Mouse (Mus musculus) forebrain, embryonic 16.5 days (tissue): ENCODE measurements at regions not wholly inside any gene's neighbourhood (a gene's known extent, or its start where the extent isn't known, plus 50 kb on each side); places are given as distances from the start of the nearest gene placed in this dataset.

Experiments
- ATAC-seq: fragments of 200-750 bp; cut with Nextera tagmentation; 2 replicates; pipeline ENCODE4 v1.8.0; 2017; ENCODE audit warnings: mild to moderate bottlenecking, moderate library complexity
- H3K27ac ChIP-seq: fragments of 300-500 bp; sonication (generic); 2 replicates; pipeline ENCODE4 v1.5.1; 2014; ENCODE audit warnings: low read length, control low read depth
- H3K27me3 ChIP-seq: fragments of 300-500 bp; sonication (generic); replicated peaks from 2 replicates; pipeline ENCODE4 v1.6.1; 2014; ENCODE audit warnings: low read length; ENCODE audit not compliant: control insufficient read depth, insufficient read depth
- H3K36me3 ChIP-seq: fragments of 300-500 bp; sonication (generic); 2 replicates; pipeline ENCODE4 v1.6.1; 2014; ENCODE audit not compliant: control insufficient read depth, insufficient read depth
- H3K4me1 ChIP-seq: fragments of 300-500 bp; sonication (generic); replicated peaks from 2 replicates; pipeline ENCODE4 v1.6.1; 2014; ENCODE audit warnings: low read length; ENCODE audit not compliant: control insufficient read depth, insufficient read depth
- H3K4me2 ChIP-seq: fragments of 300-500 bp; sonication (generic); 2 replicates; pipeline ENCODE4 v1.6.1; 2014; ENCODE audit warnings: mild to moderate bottlenecking, low read length, control low read depth
- H3K4me3 ChIP-seq: fragments of 300-500 bp; sonication (generic); replicated peaks from 2 replicates; pipeline ENCODE4 v1.5.1; 2014; ENCODE audit warnings: mild to moderate bottlenecking, low read length, control low read depth
- H3K9ac ChIP-seq: fragments of 300-500 bp; sonication (generic); replicated peaks from 2 replicates; pipeline ENCODE4 v1.6.1; 2014; ENCODE audit warnings: low read depth, low read length, control low read depth
- H3K9me3 ChIP-seq: fragments of 300-500 bp; sonication (generic); 2 replicates; pipeline ENCODE4 v1.6.1; 2016; ENCODE audit warnings: low read length; ENCODE audit not compliant: control insufficient read depth
- WGBS: fragments of 180-500 bp; shearing (Covaris S2); extraction: QIAGEN DNeasy Blood & Tissue Kit; methylation state at CpG from one replicate; pipeline ENCODE4 v1.1.7; 2014; 5-methylcytosine and 5-hydroxymethylcytosine counted together

DNA sequence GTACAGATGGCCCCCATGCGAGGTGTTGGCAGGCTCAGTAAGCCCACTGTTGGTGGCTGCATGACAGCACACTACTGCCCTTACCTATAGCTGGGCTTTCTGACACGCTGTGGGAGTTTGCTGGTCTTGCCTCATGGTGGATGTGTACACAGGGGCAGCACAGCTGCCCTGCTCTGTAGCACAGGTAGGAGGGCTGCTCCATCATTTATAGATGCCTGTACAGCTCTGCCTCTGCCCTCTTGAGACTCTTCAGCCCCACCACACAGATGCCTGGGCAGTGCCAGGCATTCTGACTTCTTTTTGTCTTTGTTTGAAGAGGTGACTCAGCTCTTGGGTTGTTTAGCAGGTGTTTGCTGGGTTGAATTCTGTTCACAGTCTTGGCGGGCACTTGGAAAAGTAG, 365.9 kb upstream of the Kazn start:
- Histone ChIP-seq H3K27me3 (no peaks in the 10 kb centered on the region), H3K4me3 (no peak overlapping the region), H3K9me3 (0 out of 2 replicates have a peak, but pooled peaks cover 2% of the 10 kb centered on the region), H3K36me3 (no peaks in the 10 kb centered on the region), H3K4me2 (no peak overlapping the region), H3K27ac (no peak overlapping the region), H3K9ac (no peak overlapping the region), H3K4me1 (no peaks in the 10 kb centered on the region)
- 74% methylated on average over 3 of the region's 3 CpGs for WGBS
- ATAC-seq, result no peak

DNA sequence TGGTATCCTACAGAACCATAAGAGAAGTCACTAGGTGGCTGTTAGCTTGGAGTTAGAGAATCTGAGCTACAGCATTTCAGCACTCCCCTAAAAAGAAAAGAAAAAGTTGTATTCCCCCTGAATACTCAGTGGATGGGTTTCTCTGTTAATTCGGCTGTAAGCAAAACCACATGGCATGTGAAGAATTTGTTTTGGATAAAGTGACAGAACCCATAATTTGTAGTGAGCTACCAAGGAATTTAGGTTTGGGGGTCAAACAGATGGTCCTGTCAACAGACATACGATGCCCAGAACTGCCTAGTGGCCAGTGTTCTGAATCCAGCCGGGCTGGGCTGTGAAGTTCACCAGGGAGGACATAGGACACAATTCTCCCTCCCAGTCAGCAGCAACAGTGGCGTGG, 358.0 kb upstream of the Kazn start:
- H3K9ac ChIP-seq, result no peak overlapping the region
- 82% methylated on average over 4 of the region's 4 CpGs for WGBS

GRCm38 (mm10) chr4:142589084-142589741, 350.0 kb upstream of the Kazn start:
- no peaks in the 10 kb centered on the region for H3K36me3 ChIP-seq
- no peaks in the 10 kb centered on the region for H3K9me3 ChIP-seq
- no peak overlapping the region; the same call in 1 of the 2 replicates for H3K4me2 ChIP-seq
- no peaks in the 10 kb centered on the region for H3K27me3 ChIP-seq
- no peak overlapping the region for H3K4me3 ChIP-seq
- H3K4me1 ChIP-seq, result peaks cover 15% of the 10 kb centered on the region
- H3K27ac ChIP-seq, result peak overlapping the region; percentile 72
- WGBS, result 65% methylated on average over 7 of the region's 7 CpGs
- H3K9ac ChIP-seq, result no peak overlapping the region
- ATAC-seq, result no peak

More for the DNA sequence above, 358.0 kb upstream of the Kazn start:
- Histone ChIP-seq H3K9me3 (no peaks in the 10 kb centered on the region), H3K4me1 (no peaks in the 10 kb centered on the region), H3K4me3 (no peak overlapping the region), H3K27me3 (no peaks in the 10 kb centered on the region), H3K27ac (no peak overlapping the region), H3K36me3 (no peaks in the 10 kb centered on the region), H3K4me2 (no peak overlapping the region)
- ATAC-seq, result no peak

GRCm38 (mm10) chr4:142588418-142589083, 349.4 kb upstream of the Kazn start:
- Histone ChIP-seq H3K9ac (peak overlapping the region; percentile 26; the same call in 1 of the 2 replicates), H3K36me3 (no peaks in the 10 kb centered on the region), H3K4me1 (peaks cover 15% of the 10 kb centered on the region), H3K4me2 (peak overlapping the region; percentile 47), H3K4me3 (peak overlapping the region; percentile 29), H3K27me3 (no peaks in the 10 kb centered on the region), H3K27ac (peak overlapping the region; percentile 72), H3K9me3 (no peaks in the 10 kb centered on the region)
- WGBS, result 37% methylated on average over 24 of the region's 24 CpGs
- peak; percentile 57 for ATAC-seq

- no peak overlapping the region for H3K9ac ChIP-seq
- H3K4me1 ChIP-seq, result peaks cover 15% of the 10 kb centered on the region
- peak; percentile 59 for ATAC-seq
- peak overlapping the region; percentile 47 for H3K4me2 ChIP-seq
- no peaks in the 10 kb centered on the region for H3K9me3 ChIP-seq
- H3K27me3 ChIP-seq, result no peaks in the 10 kb centered on the region
- 24% methylated on average over 22 of the region's 22 CpGs for WGBS
- H3K36me3 ChIP-seq, result no peaks in the 10 kb centered on the region
- no peak overlapping the region for H3K27ac ChIP-seq
- H3K4me3 ChIP-seq, result no peak overlapping the region
These were observed 348.3 kb upstream of the Kazn start for GRCm38 (mm10) chr4:142587345-142588035.

- Histone ChIP-seq H3K4me1 (peaks cover 10% of the 10 kb centered on the region), H3K36me3 (no peaks in the 10 kb centered on the region), H3K4me3 (no peak overlapping the region), H3K9me3 (no peaks in the 10 kb centered on the region), H3K9ac (no peak overlapping the region), H3K27ac (0 out of 2 replicates have a peak overlapping the region, but pooled peaks have one; percentile 11), H3K4me2 (no peak overlapping the region), H3K27me3 (no peaks in the 10 kb centered on the region)
- no peak for ATAC-seq
- 36% methylated on average over 4 of the region's 4 CpGs for WGBS
These were observed 339.3 kb upstream of the Kazn start for GRCm38 (mm10) chr4:142578536-142578935.

DNA sequence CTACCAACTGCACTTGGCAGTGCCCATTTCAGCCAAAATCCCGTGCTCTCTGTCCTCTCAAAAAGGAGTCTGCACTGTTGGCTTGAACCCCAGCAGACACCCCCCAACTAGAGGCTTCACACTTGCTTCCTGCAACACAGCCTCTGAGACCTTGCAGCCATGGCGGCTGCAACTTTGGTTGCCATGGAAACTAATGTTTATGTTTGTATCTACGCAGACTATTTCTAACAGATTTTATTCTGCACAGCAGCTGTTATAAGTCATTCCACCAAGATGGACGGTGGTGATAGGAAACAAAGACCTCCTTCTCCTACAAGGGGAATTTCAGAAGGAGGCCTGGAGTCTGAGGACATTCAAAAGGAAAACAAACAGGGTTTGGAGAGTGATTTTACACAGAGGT, 338.3 kb upstream of the Kazn start:
- Histone ChIP-seq H3K9me3 (no peaks in the 10 kb centered on the region), H3K27ac (no peak overlapping the region), H3K36me3 (no peaks in the 10 kb centered on the region), H3K4me2 (no peak overlapping the region), H3K9ac (no peak overlapping the region), H3K4me3 (no peak overlapping the region), H3K27me3 (no peaks in the 10 kb centered on the region), H3K4me1 (peaks cover 10% of the 10 kb centered on the region)
- WGBS, result 29% methylated on average over 4 of the region's 4 CpGs
- peak; percentile 36; the same call in 1 of the 2 replicates for ATAC-seq

- H3K27me3 ChIP-seq, result no peaks in the 10 kb centered on the region
- no peaks in the 10 kb centered on the region for H3K36me3 ChIP-seq
- WGBS, result 85% methylated on average over 1 of the region's 1 CpGs
- H3K27ac ChIP-seq, result no peak overlapping the region
- no peaks in the 10 kb centered on the region for H3K9me3 ChIP-seq
- H3K9ac ChIP-seq, result no peak overlapping the region
- no peak overlapping the region for H3K4me3 ChIP-seq
- ATAC-seq, result no peak
- peaks cover 10% of the 10 kb centered on the region for H3K4me1 ChIP-seq
- H3K4me2 ChIP-seq, result no peak overlapping the region
These were observed 335.3 kb upstream of the Kazn start for GRCm38 (mm10) chr4:142574528-142574927.

GRCm38 (mm10) chr4:142570712-142571111, 331.5 kb upstream of the Kazn start:
- ATAC-seq, result peak; percentile 47; the same call in 1 of the 2 replicates
- WGBS, result 38% methylated on average over 7 of the region's 7 CpGs
- Histone ChIP-seq H3K27ac (no peak overlapping the region), H3K9me3 (no peaks in the 10 kb centered on the region), H3K4me2 (no peak overlapping the region), H3K4me3 (no peak overlapping the region), H3K36me3 (no peaks in the 10 kb centered on the region), H3K9ac (no peak overlapping the region), H3K4me1 (peaks cover 5% of the 10 kb centered on the region; the same call in 1 of the 2 replicates), H3K27me3 (no peaks in the 10 kb centered on the region)
